Mouse (Mus musculus) macrophage (primary cell): ENCODE measurements around the gene Clstn2. TPM values are rescaled to one million over a fixed set of nuclear protein-coding genes. Genes with fewer than 3 reads are reported as not detected.

ENCODE experiments used
- H3K27ac ChIP-seq: fragments of 350-480 bp; formaldehyde crosslinking; 2 replicates; pipeline ENCODE4 v1.9.0; 2021
- H3K36me3 ChIP-seq: fragments of 350-480 bp; formaldehyde crosslinking; 2 replicates; pipeline ENCODE4 v1.9.0; 2021; ENCODE audit errors: inconsistent target
- H3K4me3 ChIP-seq: fragments of 350-480 bp; formaldehyde crosslinking; 2 replicates; pipeline ENCODE4 v1.9.0; 2021; ENCODE audit errors: inconsistent target
- H3K79me2 ChIP-seq: fragments of 350-480 bp; formaldehyde crosslinking; 2 replicates; pipeline ENCODE4 v1.9.0; 2021; ENCODE audit errors: inconsistent target
- WGBS: methylation state at CpG from one replicate; pipeline ENCODE4 v1.1.7; 2026; ENCODE audit warnings: inconsistent platforms; ENCODE audit not compliant: missing documents; 5-methylcytosine and 5-hydroxymethylcytosine counted together
- polyA plus RNA-seq: library from polyadenylated mRNA; stranded (reverse); fragments of 250-400 nt; gene quantifications from 3 replicates; pipeline ENCODE4 v1.2.4, GENCODE M21; 2018; ENCODE audit warnings: inconsistent platforms

Gene Clstn2
- polyA plus RNA-seq, 1 experiment from 2014 or later: not detected

DNA sequence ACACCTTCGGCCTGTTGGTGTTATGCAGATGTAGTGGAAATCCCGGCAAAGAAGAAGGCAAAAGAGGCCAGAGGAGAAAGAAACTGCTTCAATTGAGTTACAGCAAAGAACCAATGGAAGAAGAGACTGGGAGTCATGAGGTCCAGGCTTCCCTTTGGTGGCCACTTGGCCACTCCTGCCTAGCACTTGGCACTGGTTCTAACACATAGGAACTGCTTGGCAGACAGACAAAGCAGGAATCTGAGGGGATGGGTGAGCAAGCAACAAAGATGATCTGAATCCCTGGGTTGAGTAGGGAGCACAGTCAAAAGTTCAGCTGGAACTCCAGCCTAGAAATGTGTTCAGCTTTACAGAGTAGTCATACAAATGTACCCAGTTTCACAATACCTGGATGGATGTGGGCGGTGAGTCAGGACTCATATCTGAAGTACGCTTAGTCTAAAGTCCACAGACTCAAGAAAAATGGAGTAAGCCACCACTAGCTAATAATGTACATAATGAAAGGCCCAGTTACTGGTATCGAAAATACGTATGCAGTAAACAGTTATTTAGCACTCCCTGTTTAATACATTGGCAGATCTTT lies 392.9 kb downstream of the Clstn2 start:
- Histone ChIP-seq H3K4me3 (no peak overlapping the region), H3K27ac (no peak overlapping the region), H3K36me3 (no peaks in the 10 kb centered on the region), H3K79me2 (no peaks in the 10 kb centered on the region)
- 81% methylated on average over 6 of the region's 6 CpGs for WGBS

DNA sequence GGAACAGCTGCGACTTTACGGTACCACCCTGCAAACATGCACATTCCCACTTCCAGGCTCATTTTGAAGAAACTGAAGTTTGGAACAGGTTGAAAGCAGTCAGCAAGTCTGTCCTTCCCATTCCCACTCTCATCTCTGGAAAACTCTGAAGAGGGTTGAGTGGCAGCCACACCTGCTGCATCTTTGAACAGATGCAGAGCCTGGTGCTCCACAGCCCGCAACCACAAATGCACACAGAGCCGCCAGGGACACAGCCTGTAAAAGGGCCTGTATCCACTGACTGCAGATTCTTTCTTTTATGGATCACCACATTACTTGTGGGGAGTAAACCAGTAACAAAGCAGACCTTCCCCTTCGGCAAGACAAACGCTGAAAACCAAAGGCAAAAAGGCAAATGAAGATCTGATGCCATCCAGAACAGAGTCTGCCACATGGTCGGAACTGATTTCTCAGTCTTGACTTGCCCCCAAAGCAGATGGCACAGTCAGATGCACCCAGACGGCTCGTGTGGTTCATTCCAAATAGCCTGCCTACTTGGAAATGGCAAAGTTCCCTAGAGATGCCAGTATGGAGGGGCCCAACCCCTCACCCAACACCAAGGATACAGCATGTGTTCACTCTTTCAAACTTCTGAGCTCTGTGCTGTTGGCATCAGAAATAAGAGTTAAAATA lies 394.2 kb downstream of the Clstn2 start:
- no peak overlapping the region for H3K4me3 ChIP-seq
- H3K27ac ChIP-seq: no peak overlapping the region
- no peaks in the 10 kb centered on the region for H3K36me3 ChIP-seq
- WGBS: 89% methylated on average over 9 of the region's 9 CpGs
- H3K79me2 ChIP-seq: no peaks in the 10 kb centered on the region

GRCm38 (mm10) chr9:97635351-97635750 lies 397.6 kb downstream of the Clstn2 start:
- Histone ChIP-seq H3K79me2 (no peaks in the 10 kb centered on the region), H3K4me3 (no peak overlapping the region), H3K27ac (no peak overlapping the region), H3K36me3 (no peaks in the 10 kb centered on the region)
- 83% methylated on average over 4 of the region's 4 CpGs for WGBS

DNA sequence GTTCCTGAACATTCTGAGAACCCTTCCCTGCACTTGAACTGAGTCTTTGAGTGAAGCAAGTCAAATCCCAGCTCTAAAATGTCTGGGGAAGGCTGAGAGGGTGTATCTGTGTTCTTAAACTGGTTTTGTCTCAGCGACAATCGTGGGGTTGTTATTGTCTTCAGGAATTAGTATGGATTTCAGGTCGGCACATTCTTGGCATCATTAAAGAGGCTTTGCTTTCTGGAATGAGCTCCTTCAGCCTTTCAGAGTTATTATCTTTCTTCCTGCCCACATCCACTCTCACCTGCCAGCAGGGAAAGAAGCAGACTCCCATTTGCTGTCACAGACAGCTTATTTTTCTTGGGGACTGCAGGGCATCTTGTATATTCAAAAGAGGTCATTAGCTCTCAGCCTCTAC lies 398.1 kb downstream of the Clstn2 start:
- H3K79me2 ChIP-seq: no peaks in the 10 kb centered on the region
- WGBS: 84% methylated on average over 3 of the region's 3 CpGs

DNA sequence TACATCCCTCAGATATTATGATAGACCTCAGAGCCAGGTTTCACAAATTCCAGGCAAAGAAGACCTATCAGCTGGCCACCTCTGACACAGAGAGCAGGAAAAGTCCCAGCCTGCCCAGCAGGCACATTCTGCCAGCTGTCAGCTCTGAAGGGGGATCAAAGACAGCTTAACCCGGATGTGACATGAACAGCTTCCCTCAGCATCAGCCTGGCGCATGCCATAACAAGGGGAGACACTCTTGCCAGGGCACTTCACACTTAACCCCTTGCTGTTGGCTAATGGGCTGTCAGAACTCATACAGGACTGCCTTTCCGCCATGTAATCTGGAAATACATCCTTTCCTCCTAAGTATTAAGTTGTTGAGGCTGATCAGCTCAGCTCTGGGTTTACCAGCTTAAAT lies 403.8 kb downstream of the Clstn2 start:
- no peaks in the 10 kb centered on the region for H3K36me3 ChIP-seq
- H3K27ac ChIP-seq: no peak overlapping the region
- WGBS: 56% methylated on average over 3 of the region's 3 CpGs
- no peak overlapping the region for H3K4me3 ChIP-seq
- no peaks in the 10 kb centered on the region for H3K79me2 ChIP-seq

More for the DNA sequence above, 398.1 kb downstream of the Clstn2 start:
- Histone ChIP-seq H3K4me3 (no peak overlapping the region), H3K27ac (no peak overlapping the region), H3K36me3 (no peaks in the 10 kb centered on the region)

- H3K4me3 ChIP-seq: no peak overlapping the region
- no peak overlapping the region for H3K27ac ChIP-seq
- WGBS: 93% methylated on average over 6 of the region's 6 CpGs
- no peaks in the 10 kb centered on the region for H3K79me2 ChIP-seq
- no peaks in the 10 kb centered on the region for H3K36me3 ChIP-seq
Measured at GRCm38 (mm10) chr9:97628361-97628908, 404.5 kb downstream of the Clstn2 start.

GRCm38 (mm10) chr9:97627916-97628315 lies 405.1 kb downstream of the Clstn2 start:
- no peaks in the 10 kb centered on the region for H3K79me2 ChIP-seq
- WGBS: 91% methylated on average over 3 of the region's 3 CpGs
- H3K4me3 ChIP-seq: no peak overlapping the region
- H3K36me3 ChIP-seq: no peaks in the 10 kb centered on the region
- H3K27ac ChIP-seq: no peak overlapping the region

- Histone ChIP-seq H3K36me3 (no peaks in the 10 kb centered on the region), H3K4me3 (no peak overlapping the region), H3K79me2 (no peaks in the 10 kb centered on the region), H3K27ac (no peak overlapping the region)
- 79% methylated on average over 7 of the region's 7 CpGs for WGBS
Measured at GRCm38 (mm10) chr9:97610566-97610965, 422.4 kb downstream of the Clstn2 start.

DNA sequence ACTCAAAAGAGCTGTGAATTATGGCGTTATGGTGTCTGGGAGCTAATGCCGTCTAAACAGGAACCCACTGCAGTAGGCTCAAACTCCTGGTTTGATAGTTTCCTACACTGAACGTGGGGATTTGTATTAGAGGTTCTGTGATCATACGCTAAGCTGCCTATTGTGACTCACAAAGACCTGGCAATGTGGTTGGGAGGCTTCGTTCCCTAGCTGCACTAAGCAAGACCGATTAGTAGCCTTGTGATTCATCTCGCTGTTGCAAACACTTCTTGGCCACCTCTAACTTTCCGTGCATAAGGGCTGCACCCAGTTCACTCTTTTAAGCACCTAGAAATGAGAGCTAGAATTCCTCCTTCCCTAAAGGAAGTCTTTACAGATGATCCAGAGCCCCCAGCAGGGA lies 429.3 kb downstream of the Clstn2 start:
- no peak overlapping the region for H3K27ac ChIP-seq
- WGBS: 73% methylated on average over 8 of the region's 8 CpGs
- no peaks in the 10 kb centered on the region for H3K36me3 ChIP-seq
- no peaks in the 10 kb centered on the region for H3K79me2 ChIP-seq
- H3K4me3 ChIP-seq: no peak overlapping the region

GRCm38 (mm10) chr9:97602476-97602875 lies 430.5 kb downstream of the Clstn2 start:
- Histone ChIP-seq H3K4me3 (no peak overlapping the region), H3K36me3 (no peaks in the 10 kb centered on the region), H3K79me2 (no peaks in the 10 kb centered on the region), H3K27ac (no peak overlapping the region)
- WGBS: 85% methylated on average over 5 of the region's 5 CpGs

DNA sequence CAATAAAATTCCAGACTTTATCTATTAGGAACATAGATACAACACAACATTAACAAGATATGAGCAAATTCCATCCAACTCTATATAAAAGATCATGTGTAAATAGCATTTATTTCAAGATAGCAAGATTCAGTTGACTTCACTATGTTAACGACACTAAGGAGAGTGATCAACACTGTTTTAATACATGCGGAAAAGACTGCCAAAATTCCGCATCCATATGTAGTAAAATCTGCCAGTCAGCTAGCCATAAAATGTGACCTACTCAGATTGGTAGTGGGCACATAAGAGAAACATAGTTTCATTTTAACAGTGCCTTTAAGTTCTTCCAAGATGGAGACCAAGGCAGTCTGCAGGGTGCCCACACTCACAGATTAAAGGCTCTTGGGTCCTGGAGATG lies 434.0 kb downstream of the Clstn2 start:
- Histone ChIP-seq H3K36me3 (no peaks in the 10 kb centered on the region), H3K79me2 (no peaks in the 10 kb centered on the region), H3K27ac (no peak overlapping the region), H3K4me3 (no peak overlapping the region)
- WGBS: 89% methylated on average over 3 of the region's 3 CpGs

DNA sequence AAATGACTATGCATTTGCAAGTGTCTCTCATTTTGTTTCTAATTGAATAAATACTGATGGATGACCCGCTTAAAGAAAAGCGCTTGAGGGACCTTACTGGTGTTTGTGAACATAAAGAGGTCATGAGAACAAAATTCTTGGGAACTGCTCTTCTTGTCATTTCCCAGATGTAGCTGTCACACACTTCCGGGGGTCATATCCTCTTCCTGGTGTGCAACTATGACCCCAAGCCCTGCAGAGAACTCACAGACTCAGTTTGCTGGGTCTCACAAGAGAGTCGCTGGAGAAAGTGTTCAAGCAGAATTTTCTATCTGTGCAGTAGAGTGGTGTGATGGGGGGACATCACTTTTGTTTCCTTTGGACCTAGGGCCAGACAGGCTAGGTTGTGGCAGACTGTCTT lies 442.3 kb downstream of the Clstn2 start:
- 87% methylated on average over 4 of the region's 4 CpGs for WGBS
- H3K79me2 ChIP-seq: no peaks in the 10 kb centered on the region
- H3K4me3 ChIP-seq: no peak overlapping the region

GRCm38 (mm10) chr9:97570881-97571280 lies 462.1 kb downstream of the Clstn2 start:
- Histone ChIP-seq H3K27ac (no peak overlapping the region), H3K36me3 (no peaks in the 10 kb centered on the region), H3K79me2 (no peaks in the 10 kb centered on the region), H3K4me3 (no peak overlapping the region)
- 87% methylated on average over 7 of the region's 7 CpGs for WGBS

More for the DNA sequence above, 442.3 kb downstream of the Clstn2 start:
- no peak overlapping the region for H3K27ac ChIP-seq
- no peaks in the 10 kb centered on the region for H3K36me3 ChIP-seq

GRCm38 (mm10) chr9:97563121-97563520 lies 469.9 kb downstream of the Clstn2 start:
- Histone ChIP-seq H3K79me2 (no peaks in the 10 kb centered on the region), H3K36me3 (no peaks in the 10 kb centered on the region)

DNA sequence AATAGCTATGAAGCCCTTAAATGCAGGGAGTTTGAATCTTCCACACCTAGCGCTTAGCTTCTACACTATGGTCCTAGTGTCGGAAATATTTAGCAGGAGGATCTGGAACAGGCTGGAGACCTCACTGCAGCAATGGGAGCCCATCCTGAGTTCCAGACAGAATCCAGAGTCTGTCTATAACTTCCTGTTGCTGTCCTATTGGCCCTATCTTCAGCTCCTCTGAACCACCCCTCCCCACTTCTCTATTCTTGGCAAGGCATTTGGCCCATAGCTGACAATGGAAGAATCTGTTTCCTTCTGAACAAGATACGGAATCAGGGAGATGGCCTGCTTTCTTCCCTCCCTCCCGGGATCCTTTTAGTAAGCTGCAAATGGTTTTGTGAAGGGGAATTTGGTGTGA lies 488.6 kb downstream of the Clstn2 start:
- no peak overlapping the region for H3K27ac ChIP-seq
- H3K36me3 ChIP-seq: no peaks in the 10 kb centered on the region
- WGBS: 82% methylated on average over 4 of the region's 4 CpGs
- H3K79me2 ChIP-seq: no peaks in the 10 kb centered on the region
- no peak overlapping the region for H3K4me3 ChIP-seq

More at GRCm38 (mm10) chr9:97563121-97563520, 469.9 kb downstream of the Clstn2 start:
- H3K27ac ChIP-seq: no peak overlapping the region
- no peak overlapping the region for H3K4me3 ChIP-seq
- 87% methylated on average over 6 of the region's 6 CpGs for WGBS
